In the genomic region with DNA sequence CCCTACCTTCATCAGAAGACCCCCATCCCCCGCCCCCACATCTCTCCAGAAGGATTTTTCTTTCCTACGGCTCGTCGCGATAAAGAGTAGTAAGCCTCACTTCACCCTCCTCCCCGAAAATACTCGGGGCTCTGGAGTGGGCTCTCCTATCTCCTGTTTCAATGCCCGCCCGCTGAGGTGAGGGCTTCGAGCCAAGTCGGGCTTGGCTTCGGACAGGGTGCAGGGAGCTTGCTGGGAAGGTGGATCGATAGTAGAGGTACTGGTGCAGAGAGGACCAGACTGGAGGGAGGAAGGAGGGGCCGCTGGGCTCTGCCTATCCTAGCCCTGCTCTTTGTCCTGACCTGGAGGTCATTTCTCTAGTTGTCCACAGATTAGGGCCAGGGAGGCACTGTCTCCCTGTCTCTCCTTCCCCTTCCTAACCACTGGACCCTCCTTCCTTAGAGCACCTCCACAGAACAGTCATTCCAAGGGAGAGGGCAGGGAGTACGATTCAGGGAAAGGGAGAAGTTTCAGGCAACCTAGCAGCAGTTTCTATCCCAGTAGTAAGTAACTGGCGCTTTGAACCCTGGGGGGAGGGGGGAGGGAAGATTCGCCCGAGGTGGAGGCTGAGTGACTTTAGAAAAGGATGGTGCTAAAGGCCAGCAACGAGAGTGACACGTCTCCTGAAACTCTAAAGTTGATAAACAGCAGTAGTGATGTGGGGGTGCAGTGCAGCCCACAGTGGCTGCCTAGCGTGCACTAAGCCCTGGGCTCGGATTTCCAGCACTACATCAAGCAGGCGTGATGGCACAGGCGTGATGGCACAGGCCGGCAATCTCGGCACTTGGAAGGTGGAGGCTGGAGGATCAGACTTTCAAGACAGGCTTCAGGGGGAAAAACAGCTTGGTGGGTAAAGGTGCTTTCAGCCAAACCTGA, we compare ENCODE assay signal across 8 mouse cellular contexts. TPM values are rescaled to one million over a fixed set of nuclear protein-coding genes. Genes with fewer than 3 reads are reported as not detected.
DNase-seq lines count a peak whose midpoint lies in the region; ATAC-seq and TF ChIP-seq lines count a peak whose summit lies in the region.

No protein-coding gene starts in this region.

- peak overlapping the region; percentile 97 for H3K4me3 ChIP-seq in layer of hippocampus, adult 2 months
- peak overlapping the region; percentile 100 for H3K4me3 ChIP-seq in heart, embryonic 10.5 days
- peak overlapping the region; percentile 100 for H3K4me3 ChIP-seq in kidney, embryonic 14.5 days (ENCODE audit: low read length)
- peak overlapping the region; percentile 100 for H3K4me3 ChIP-seq in stomach, embryonic 16.5 days (replicated peaks; ENCODE audit: low read length)

- no peak for ATAC-seq in kidney, embryonic 14.5 days (ENCODE audit: low FRiP score, low TSS enrichment)
- no peak for ATAC-seq in stomach, embryonic 16.5 days (ENCODE audit: insufficient read depth, low FRiP score)

- H3K36me3 ChIP-seq in heart, embryonic 10.5 days: 0 out of 2 replicates have a peak, but pooled peaks cover 2% of the 10 kb centered on the region
- no peaks in the 10 kb centered on the region for H3K36me3 ChIP-seq in kidney, embryonic 14.5 days (ENCODE audit: control insufficient read depth, insufficient read depth, low read length)
- no peaks in the 10 kb centered on the region for H3K36me3 ChIP-seq in stomach, embryonic 16.5 days (ENCODE audit: control insufficient read depth, insufficient read depth, low read length)

- peak overlapping the region; percentile 99 for H3K9ac ChIP-seq in kidney, embryonic 14.5 days (ENCODE audit: low read depth, low read length)
- peak overlapping the region; percentile 98 for H3K9ac ChIP-seq in stomach, embryonic 16.5 days (ENCODE audit: low read length)

- no peak for DNase-seq in layer of hippocampus, adult 2 months (ENCODE audit: low spot score in 2 of 2)
- no peak for DNase-seq in layer of hippocampus, postnatal 14 days (ENCODE audit: low spot score in 2 of 2)
- DNase-seq in cerebellum, postnatal 36 days: peak; percentile 65 to 69
- DNase-seq in heart, embryonic 10.5 days (ENCODE audit: low spot score): peak; percentile 78
- DNase-seq in lung, postnatal 10 days: peak; percentile 51
- DNase-seq in frontal cortex, postnatal 14 days (ENCODE audit: low spot score in 2 of 2): no peak

- peaks cover 80% of the 10 kb centered on the region for H3K4me1 ChIP-seq in heart, embryonic 10.5 days
- peaks cover 60% of the 10 kb centered on the region for H3K4me1 ChIP-seq in kidney, embryonic 14.5 days (ENCODE audit: control insufficient read depth, insufficient read depth, low read length)
- peaks cover 62% of the 10 kb centered on the region for H3K4me1 ChIP-seq in stomach, embryonic 16.5 days (ENCODE audit: control insufficient read depth, insufficient read depth, low read length)

- WGBS in heart, embryonic 10.5 days: 4% methylated on average over 26 of the region's 26 CpGs
- WGBS in kidney, embryonic 14.5 days: 4% methylated on average over 26 of the region's 26 CpGs
- 9% methylated on average over 26 of the region's 26 CpGs for WGBS in stomach, embryonic 16.5 days

- no peaks in the 10 kb centered on the region for H3K27me3 ChIP-seq in heart, embryonic 10.5 days (ENCODE audit: insufficient read depth, poor library complexity, severe bottlenecking)
- no peaks in the 10 kb centered on the region for H3K27me3 ChIP-seq in kidney, embryonic 14.5 days (ENCODE audit: control insufficient read depth, insufficient read depth, low read length)
- H3K27me3 ChIP-seq in stomach, embryonic 16.5 days (ENCODE audit: control insufficient read depth, insufficient read depth, low read length): no peaks in the 10 kb centered on the region

- peak overlapping the region; percentile 100 for H3K27ac ChIP-seq in layer of hippocampus, adult 2 months
- peak overlapping the region; percentile 100 for H3K27ac ChIP-seq in heart, embryonic 10.5 days
- H3K27ac ChIP-seq in kidney, embryonic 14.5 days (ENCODE audit: low read depth, low read length): peak overlapping the region; percentile 89
- peak overlapping the region; percentile 90 for H3K27ac ChIP-seq in stomach, embryonic 16.5 days (ENCODE audit: low read length)

- peak overlapping the region; percentile 86 for H3K4me2 ChIP-seq in kidney, embryonic 14.5 days (replicated peaks; ENCODE audit: low read depth, low read length)
- peak overlapping the region; percentile 94 for H3K4me2 ChIP-seq in stomach, embryonic 16.5 days (ENCODE audit: low read depth, low read length)

- H3K9me3 ChIP-seq in heart, embryonic 10.5 days: no peaks in the 10 kb centered on the region
- no peaks in the 10 kb centered on the region for H3K9me3 ChIP-seq in kidney, embryonic 14.5 days (ENCODE audit: control insufficient read depth, low read length)
- H3K9me3 ChIP-seq in stomach, embryonic 16.5 days (replicated peaks; ENCODE audit: control insufficient read depth, low read length): no peaks in the 10 kb centered on the region

- TF ChIP-seq CTCF in layer of hippocampus, adult 2 months (conservative IDR thresholded peaks at IDR 0.05): no peak

RNA-seq across cellular contexts. Expression of a gene that starts 1.1 kb away (rescaled TPM):
- 100 to 1,000 TPM; 246 to 249 TPM for total RNA-seq in layer of hippocampus, adult 2 months (2021)
- total RNA-seq in layer of hippocampus, postnatal 14 days (2021): 100 to 1,000 TPM; 222 to 233 TPM
- polyA plus RNA-seq in heart, embryonic 10.5 days (2016; fragmentation: Nextera tagmentation; extraction: Ambion mirVana): 49.1 and 74.8 TPM in 2 replicates
- polyA plus RNA-seq in kidney, embryonic 14.5 days (2014; fragmentation: Nextera tagmentation; extraction: Ambion mirVana): 35.6 and 43.3 TPM in 2 replicates
- polyA plus RNA-seq in stomach, embryonic 16.5 days (2015; fragmentation: Nextera tagmentation; extraction: Ambion mirVana): 14.4 and 20.0 TPM in 2 replicates

RNA-seq across cellular contexts. Expression of a gene that starts 4.9 kb away (rescaled TPM):
- 10 to 100 TPM; 85.4 to 90.5 TPM for total RNA-seq in layer of hippocampus, adult 2 months (2021)
- total RNA-seq in layer of hippocampus, postnatal 14 days (2021): 10 to 100 TPM; 83.9 to 88.2 TPM
- polyA plus RNA-seq in heart, embryonic 10.5 days (2016; fragmentation: Nextera tagmentation; extraction: Ambion mirVana): 74.9 and 86.4 TPM in 2 replicates
- polyA plus RNA-seq in kidney, embryonic 14.5 days (2014; fragmentation: Nextera tagmentation; extraction: Ambion mirVana): 19.7 and 68.6 TPM in 2 replicates
- polyA plus RNA-seq in stomach, embryonic 16.5 days (2015; fragmentation: Nextera tagmentation; extraction: Ambion mirVana): 97.2 and 103 TPM in 2 replicates

RNA-seq across cellular contexts. Expression of a gene that starts 29.4 kb away (rescaled TPM):
- 1 to 10 TPM; 1.2 to 1.5 TPM for total RNA-seq in layer of hippocampus, adult 2 months (2021)
- 1 to 10 TPM; 1.9 to 8.4 TPM for total RNA-seq in layer of hippocampus, postnatal 14 days (2021)
- polyA plus RNA-seq in heart, embryonic 10.5 days (2016; fragmentation: Nextera tagmentation; extraction: Ambion mirVana): 3.3 and 3.7 TPM in 2 replicates
- polyA plus RNA-seq in kidney, embryonic 14.5 days (2014; fragmentation: Nextera tagmentation; extraction: Ambion mirVana): 5.5 and 6.8 TPM in 2 replicates
- polyA plus RNA-seq in stomach, embryonic 16.5 days (2015; fragmentation: Nextera tagmentation; extraction: Ambion mirVana): 7.6 and 11.1 TPM in 2 replicates

RNA-seq across cellular contexts. Expression of a gene that starts 54.7 kb away (rescaled TPM):
- 100 to 1,000 TPM; 150 to 166 TPM for total RNA-seq in layer of hippocampus, adult 2 months (2021)
- total RNA-seq in layer of hippocampus, postnatal 14 days (2021): 100 to 1,000 TPM; 142 to 149 TPM
- 194 and 200 TPM in 2 replicates for polyA plus RNA-seq in heart, embryonic 10.5 days (2016; fragmentation: Nextera tagmentation; extraction: Ambion mirVana)
- 141 and 281 TPM in 2 replicates for polyA plus RNA-seq in kidney, embryonic 14.5 days (2014; fragmentation: Nextera tagmentation; extraction: Ambion mirVana)
- polyA plus RNA-seq in stomach, embryonic 16.5 days (2015; fragmentation: Nextera tagmentation; extraction: Ambion mirVana): 164 and 176 TPM in 2 replicates

Comparison
In these comparisons a context has a peak if more than half of its experiments do, and no peak if none do; other contexts are left out.
1. DNase-seq: peak in cerebellum, postnatal 36 days (2 of 2), heart, embryonic 10.5 days (single experiment) and lung, postnatal 10 days (single experiment); none in layer of hippocampus, adult 2 months (0 of 2), layer of hippocampus, postnatal 14 days (0 of 2) and frontal cortex, postnatal 14 days (0 of 2).
2. Peak in every context shown above with its lines, with median percentiles within 50 percentile points of each other: H3K27ac ChIP-seq and H3K4me3 ChIP-seq.